Mouse (Mus musculus) intestine, embryonic 16.5 days (tissue): ENCODE measurements around the gene Adamts20. TPM values are rescaled to one million over a fixed set of nuclear protein-coding genes. Genes with fewer than 3 reads are reported as not detected.

Experiments used
- ATAC-seq: fragments of 200-750 bp; cut with Nextera tagmentation; 2 replicates; pipeline ENCODE4 v1.8.0; 2017; ENCODE audit warnings: moderate TSS enrichment, moderate library complexity
- H3K27ac ChIP-seq: fragments of 300-500 bp; sonication (generic); 2 replicates; pipeline ENCODE4 v1.5.1; 2014; ENCODE audit warnings: mild to moderate bottlenecking, low read length
- H3K27me3 ChIP-seq: fragments of 300-500 bp; sonication (generic); replicated peaks from 2 replicates; pipeline ENCODE4 v1.6.1; 2014; ENCODE audit warnings: low read length, control low read depth, mixed read lengths; ENCODE audit not compliant: control insufficient read depth, insufficient read depth
- H3K36me3 ChIP-seq: fragments of 300-500 bp; sonication (generic); 2 replicates; pipeline ENCODE4 v1.6.1; 2014; ENCODE audit warnings: low read length, control low read depth; ENCODE audit not compliant: control insufficient read depth, insufficient read depth
- H3K4me1 ChIP-seq: fragments of 300-500 bp; sonication (generic); 2 replicates; pipeline ENCODE4 v1.6.1; 2014; ENCODE audit warnings: low read length, control low read depth, mixed read lengths; ENCODE audit not compliant: control insufficient read depth, insufficient read depth
- H3K4me2 ChIP-seq: fragments of 300-500 bp; sonication (generic); 2 replicates; pipeline ENCODE4 v1.6.1; 2014; ENCODE audit warnings: low read depth, low read length, control low read depth
- H3K4me3 ChIP-seq: fragments of 300-500 bp; sonication (generic); 2 replicates; pipeline ENCODE4 v1.5.1; 2014; ENCODE audit warnings: mild to moderate bottlenecking, low read length
- H3K9ac ChIP-seq: fragments of 300-500 bp; sonication (generic); 2 replicates; pipeline ENCODE4 v1.6.1; 2014; ENCODE audit warnings: low read depth, low read length
- H3K9me3 ChIP-seq: fragments of 300-500 bp; sonication (generic); 2 replicates; pipeline ENCODE4 v1.6.1; 2016; ENCODE audit warnings: low read length, control low read depth; ENCODE audit not compliant: control insufficient read depth
- WGBS: fragments of 180-500 bp; shearing (Covaris S2); extraction: QIAGEN DNeasy Blood & Tissue Kit; methylation state at CpG from one replicate; pipeline ENCODE4 v1.1.7; 2014; 5-methylcytosine and 5-hydroxymethylcytosine counted together
- polyA plus RNA-seq: library from polyadenylated mRNA; unstranded; fragments of >200 nt; fragmentation: Nextera tagmentation; extraction: Ambion mirVana; gene quantifications from 2 replicates; pipeline ENCODE4 v1.2.1, GENCODE M21; 2015

Gene Adamts20
- polyA plus RNA-seq, 1 experiment from 2014 or later: 1.3 TPM

- Histone ChIP-seq H3K36me3 (no peaks in the 10 kb centered on the region), H3K9ac (no peak overlapping the region), H3K4me1 (no peaks in the 10 kb centered on the region; the same call in 1 of the 2 replicates), H3K4me2 (no peak overlapping the region), H3K27ac (no peak overlapping the region), H3K9me3 (no peaks in the 10 kb centered on the region), H3K27me3 (no peaks in the 10 kb centered on the region), H3K4me3 (no peak overlapping the region)
- ATAC-seq: no peak
- WGBS: 88% methylated on average over 5 of the region's 5 CpGs
Measured at GRCm38 (mm10) chr15:94326626-94327025, 138.6 kb downstream of the Adamts20 start.

GRCm38 (mm10) chr15:94325509-94326181 lies 139.6 kb downstream of the Adamts20 start:
- H3K4me3 ChIP-seq: no peak overlapping the region
- WGBS: 56% methylated on average over 13 of the region's 13 CpGs
- no peak overlapping the region for H3K9ac ChIP-seq
- H3K9me3 ChIP-seq: no peaks in the 10 kb centered on the region
- no peaks in the 10 kb centered on the region for H3K36me3 ChIP-seq
- H3K4me2 ChIP-seq: no peak overlapping the region
- H3K4me1 ChIP-seq: no peaks in the 10 kb centered on the region; the same call in 1 of the 2 replicates
- ATAC-seq: peak; percentile 53; the same call in 1 of the 2 replicates
- no peak overlapping the region for H3K27ac ChIP-seq
- H3K27me3 ChIP-seq: no peaks in the 10 kb centered on the region

GRCm38 (mm10) chr15:94316171-94316570 lies 149.0 kb downstream of the Adamts20 start:
- ATAC-seq: no peak
- H3K27ac ChIP-seq: no peak overlapping the region
- H3K36me3 ChIP-seq: no peaks in the 10 kb centered on the region
- H3K4me2 ChIP-seq: no peak overlapping the region
- H3K4me1 ChIP-seq: no peaks in the 10 kb centered on the region
- no peaks in the 10 kb centered on the region for H3K9me3 ChIP-seq
- no peaks in the 10 kb centered on the region for H3K27me3 ChIP-seq
- 91% methylated on average over 3 of the region's 3 CpGs for WGBS
- H3K9ac ChIP-seq: no peak overlapping the region
- no peak overlapping the region for H3K4me3 ChIP-seq

GRCm38 (mm10) chr15:94309689-94310088 lies 155.5 kb downstream of the Adamts20 start:
- no peak overlapping the region for H3K4me2 ChIP-seq

GRCm38 (mm10) chr15:94307888-94308287 lies 157.3 kb downstream of the Adamts20 start:
- no peak overlapping the region for H3K27ac ChIP-seq
- no peak overlapping the region for H3K4me3 ChIP-seq
- H3K9me3 ChIP-seq: no peaks in the 10 kb centered on the region
- H3K27me3 ChIP-seq: no peaks in the 10 kb centered on the region
- no peaks in the 10 kb centered on the region for H3K4me1 ChIP-seq
- H3K36me3 ChIP-seq: no peaks in the 10 kb centered on the region
- no peak for ATAC-seq
- H3K4me2 ChIP-seq: no peak overlapping the region
- H3K9ac ChIP-seq: no peak overlapping the region
- WGBS: 72% methylated on average over 9 of the region's 9 CpGs

More at GRCm38 (mm10) chr15:94309689-94310088, 155.5 kb downstream of the Adamts20 start:
- H3K4me3 ChIP-seq: no peak overlapping the region
- H3K27ac ChIP-seq: no peak overlapping the region
- H3K9ac ChIP-seq: no peak overlapping the region
- H3K36me3 ChIP-seq: no peaks in the 10 kb centered on the region
- WGBS: 72% methylated on average over 7 of the region's 7 CpGs
- H3K9me3 ChIP-seq: no peaks in the 10 kb centered on the region
- no peaks in the 10 kb centered on the region for H3K27me3 ChIP-seq
- no peak for ATAC-seq
- H3K4me1 ChIP-seq: no peaks in the 10 kb centered on the region

GRCm38 (mm10) chr15:94303151-94303550 lies 162.1 kb downstream of the Adamts20 start:
- H3K9ac ChIP-seq: no peak overlapping the region
- no peaks in the 10 kb centered on the region for H3K27me3 ChIP-seq
- ATAC-seq: no peak
- H3K4me1 ChIP-seq: no peaks in the 10 kb centered on the region
- no peak overlapping the region for H3K4me2 ChIP-seq
- no peaks in the 10 kb centered on the region for H3K9me3 ChIP-seq
- no peaks in the 10 kb centered on the region for H3K36me3 ChIP-seq
- no peak overlapping the region for H3K4me3 ChIP-seq
- no peak overlapping the region for H3K27ac ChIP-seq
- 63% methylated on average over 3 of the region's 3 CpGs for WGBS

GRCm38 (mm10) chr15:94294084-94294483 lies 171.1 kb downstream of the Adamts20 start:
- Histone ChIP-seq H3K4me2 (no peak overlapping the region), H3K27ac (no peak overlapping the region), H3K27me3 (no peaks in the 10 kb centered on the region), H3K9ac (no peak overlapping the region), H3K9me3 (no peaks in the 10 kb centered on the region), H3K4me1 (no peaks in the 10 kb centered on the region), H3K4me3 (no peak overlapping the region), H3K36me3 (no peaks in the 10 kb centered on the region)
- WGBS: 54% methylated on average over 4 of the region's 4 CpGs
- ATAC-seq: no peak

- 80% methylated on average over 2 of the region's 2 CpGs for WGBS
- Histone ChIP-seq H3K27ac (no peak overlapping the region), H3K4me1 (no peaks in the 10 kb centered on the region), H3K9ac (no peak overlapping the region), H3K36me3 (no peaks in the 10 kb centered on the region), H3K4me3 (no peak overlapping the region), H3K9me3 (no peaks in the 10 kb centered on the region), H3K4me2 (no peak overlapping the region), H3K27me3 (no peaks in the 10 kb centered on the region)
- ATAC-seq: no peak
Measured at GRCm38 (mm10) chr15:94288015-94288414, 177.2 kb downstream of the Adamts20 start.

- H3K27ac ChIP-seq: no peak overlapping the region
- no peak overlapping the region for H3K9ac ChIP-seq
- H3K36me3 ChIP-seq: no peaks in the 10 kb centered on the region
- no peak overlapping the region for H3K4me2 ChIP-seq
- no peak overlapping the region for H3K4me3 ChIP-seq
- 79% methylated on average over 3 of the region's 3 CpGs for WGBS
- H3K27me3 ChIP-seq: no peaks in the 10 kb centered on the region
- ATAC-seq: no peak
- H3K4me1 ChIP-seq: no peaks in the 10 kb centered on the region
- H3K9me3 ChIP-seq: no peaks in the 10 kb centered on the region
Measured at GRCm38 (mm10) chr15:94287495-94287894, 177.7 kb downstream of the Adamts20 start.

- Histone ChIP-seq H3K9me3 (no peaks in the 10 kb centered on the region), H3K4me1 (no peaks in the 10 kb centered on the region), H3K36me3 (no peaks in the 10 kb centered on the region), H3K27me3 (no peaks in the 10 kb centered on the region), H3K9ac (no peak overlapping the region), H3K4me3 (no peak overlapping the region), H3K4me2 (no peak overlapping the region), H3K27ac (no peak overlapping the region)
- WGBS: 69% methylated on average over 8 of the region's 8 CpGs
- no peak for ATAC-seq
Measured at GRCm38 (mm10) chr15:94276418-94276817, 188.8 kb downstream of the Adamts20 start.
